Mouse (Mus musculus) thymus, adult 2 months (tissue): ENCODE measurements at regions not wholly inside any gene's neighbourhood (a gene's known extent, or its start where the extent isn't known, plus 50 kb on each side); places are given as distances from the start of the nearest gene placed in this dataset.

ENCODE experiments used
- CTCF ChIP-seq: fragments of 200-500 bp; IDR thresholded peaks from 2 replicates; pipeline ENCODE4 v1.5.1; 2012; ENCODE audit warnings: mild to moderate bottlenecking, control low read depth, low read length, moderate library complexity, borderline replicate concordance; ENCODE audit not compliant: control insufficient read depth, poor library complexity, insufficient read depth; ENCODE audit errors: extremely low read depth
- POLR2A ChIP-seq: fragments of 200-500 bp; IDR thresholded peaks from 2 replicates; pipeline ENCODE4 v1.6.1; 2012; ENCODE audit warnings: mild to moderate bottlenecking, low read length, control low read depth, moderate library complexity; ENCODE audit not compliant: control insufficient read depth, poor library complexity, insufficient read depth; ENCODE audit errors: extremely low read depth

DNA sequence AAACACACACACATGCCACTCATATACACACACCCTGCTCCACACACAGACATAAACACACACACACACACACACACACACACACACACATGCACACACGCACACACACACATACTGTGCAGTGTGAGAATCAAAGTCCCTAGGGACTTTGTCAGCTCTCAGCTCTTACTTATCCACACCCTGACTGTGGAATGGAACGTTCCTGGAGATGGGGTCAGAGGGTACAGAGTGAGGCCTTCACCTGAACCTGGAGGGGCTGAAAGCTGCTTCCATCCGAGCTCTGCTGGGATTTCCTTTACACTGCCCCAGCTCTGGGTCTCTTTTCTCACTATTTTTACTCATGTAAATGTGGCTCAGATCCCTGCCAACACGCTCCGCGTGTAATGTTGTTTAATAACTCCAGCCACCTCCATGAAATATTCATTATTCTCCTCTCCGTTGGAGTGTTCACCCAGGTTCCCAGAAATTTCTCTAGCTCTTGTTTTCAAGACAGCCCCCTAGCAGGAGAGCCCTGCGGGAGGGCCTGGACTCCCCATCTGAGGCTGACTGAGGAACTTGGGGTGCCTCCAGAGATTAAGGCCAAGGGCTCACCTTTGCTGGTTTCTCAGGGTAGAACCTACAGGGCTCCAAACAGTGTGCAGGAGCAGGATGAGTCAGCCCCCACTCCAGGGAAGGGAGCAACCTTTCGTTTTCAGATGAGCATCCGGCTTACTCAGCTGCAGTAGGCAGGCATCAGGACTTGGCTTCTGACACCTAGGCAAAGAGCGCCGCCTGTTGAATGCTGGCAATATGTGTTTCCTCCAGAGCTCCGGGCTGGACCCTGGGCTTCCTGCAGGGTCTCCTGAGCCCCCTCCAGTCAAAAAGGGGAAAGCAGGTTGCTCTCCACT is 360.8 kb upstream of the Dynlrb2 start:
- TF ChIP-seq CTCF (no peak), POLR2A (no peak)
